Mouse (Mus musculus) monocyte, adult 2 months (primary cell): ENCODE data around the gene Gm45337.

Source experiments
- DNase-seq, 2 experiments: peaks; one replicate each; pipeline ENCODE4 v3.0.0; 2022; ENCODE audit warnings: low spot score in 2 of 2, low read depth in 1 of 2

The Gm45337 gene

DNA sequence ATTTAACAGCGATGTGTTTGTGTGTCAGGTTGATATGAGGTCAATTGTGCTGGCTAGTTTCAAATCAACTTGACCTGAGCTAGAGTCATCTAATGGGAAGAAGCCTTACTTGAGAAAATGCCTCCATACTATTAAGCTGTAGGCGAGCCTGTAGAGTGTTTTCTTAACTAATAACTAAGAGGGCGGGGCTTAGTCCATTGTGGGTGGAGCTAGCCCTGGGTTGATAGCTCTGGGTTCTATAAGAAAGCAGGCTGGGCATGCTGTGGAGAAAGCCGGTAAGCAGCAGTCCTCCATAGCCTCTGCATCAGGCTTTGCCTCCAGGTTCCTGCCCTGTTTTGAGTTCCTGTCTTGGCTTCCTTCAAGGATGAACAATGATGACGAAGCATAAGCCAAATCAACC is 39.7 kb downstream of the Gm45337 start:
- no peak for DNase-seq

- DNase-seq: peak in 1 of 2 experiments; percentile 33
Observed at GRCm38 (mm10) chr7:142097776-142098175, 46.6 kb downstream of the Gm45337 start.

DNA sequence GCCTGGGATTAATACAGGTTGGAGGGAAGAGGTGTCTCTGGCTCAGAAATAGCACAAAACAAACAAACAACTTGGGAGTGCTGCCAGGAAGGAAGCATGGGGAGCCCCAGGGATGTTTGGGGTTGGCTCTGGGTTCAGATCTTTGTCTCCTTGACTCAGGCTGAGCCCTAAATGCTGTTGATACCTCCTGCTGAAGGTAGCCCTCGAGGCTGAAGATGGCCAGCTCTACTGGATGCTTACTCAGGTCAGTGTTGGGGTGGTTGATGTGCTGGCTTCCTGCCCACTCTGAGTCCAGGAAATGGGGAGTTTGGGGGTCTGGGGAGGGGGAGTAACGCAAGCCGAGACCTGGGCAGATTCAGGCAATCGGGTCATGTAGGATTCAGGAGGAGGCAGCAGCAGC is 47.7 kb downstream of the Gm45337 start:
- DNase-seq: no peak

- peak; percentile 51 to 66 for DNase-seq
Observed at GRCm38 (mm10) chr7:142095183-142095931, 49.0 kb downstream of the Gm45337 start, which contains the start of gene Dusp8. Gene Dusp8, minus strand, starts transcription at chr7:142095843.

DNA sequence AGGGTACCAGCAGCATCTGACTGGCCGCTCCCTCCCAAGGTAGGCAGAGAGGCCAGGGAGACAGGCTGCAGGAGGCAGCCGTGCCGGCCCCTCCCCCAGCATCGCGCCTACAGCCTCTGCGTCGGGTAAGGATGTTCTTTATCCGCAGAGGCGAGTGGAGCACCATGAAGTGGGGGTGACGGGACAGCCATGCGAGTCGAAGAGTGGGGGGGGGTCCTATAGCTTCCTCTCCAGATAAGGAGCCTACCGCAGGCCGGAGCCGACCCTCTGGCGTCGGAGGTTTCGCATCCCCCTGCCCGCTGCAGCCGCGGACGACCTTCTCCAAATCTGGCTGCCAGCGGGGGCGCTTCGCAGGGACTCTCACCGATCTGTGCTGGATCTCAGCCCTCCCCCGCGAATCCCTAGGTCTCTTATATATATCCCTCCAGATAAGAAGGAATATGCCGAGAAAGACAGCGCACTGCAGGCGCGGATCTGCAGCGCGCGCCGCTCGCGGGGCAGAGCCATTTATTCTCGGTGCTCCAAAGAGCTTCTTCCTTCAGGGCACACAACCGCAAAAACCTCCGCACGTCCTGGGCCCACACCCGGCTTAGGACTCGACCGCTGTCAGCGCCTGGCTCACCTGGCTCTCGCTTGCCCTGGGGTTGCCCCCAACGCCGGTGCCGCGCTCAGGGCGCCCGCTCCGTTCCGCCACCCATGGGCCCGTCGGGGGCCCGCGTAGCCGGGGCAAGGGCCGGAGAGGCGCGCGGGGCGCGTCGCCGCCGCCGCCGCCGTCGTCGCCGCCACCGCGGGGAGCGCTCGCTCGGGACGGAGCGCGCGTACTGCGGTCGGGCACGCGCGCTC is 49.9 kb downstream of the Gm45337 start:
- no peak for DNase-seq

DNA sequence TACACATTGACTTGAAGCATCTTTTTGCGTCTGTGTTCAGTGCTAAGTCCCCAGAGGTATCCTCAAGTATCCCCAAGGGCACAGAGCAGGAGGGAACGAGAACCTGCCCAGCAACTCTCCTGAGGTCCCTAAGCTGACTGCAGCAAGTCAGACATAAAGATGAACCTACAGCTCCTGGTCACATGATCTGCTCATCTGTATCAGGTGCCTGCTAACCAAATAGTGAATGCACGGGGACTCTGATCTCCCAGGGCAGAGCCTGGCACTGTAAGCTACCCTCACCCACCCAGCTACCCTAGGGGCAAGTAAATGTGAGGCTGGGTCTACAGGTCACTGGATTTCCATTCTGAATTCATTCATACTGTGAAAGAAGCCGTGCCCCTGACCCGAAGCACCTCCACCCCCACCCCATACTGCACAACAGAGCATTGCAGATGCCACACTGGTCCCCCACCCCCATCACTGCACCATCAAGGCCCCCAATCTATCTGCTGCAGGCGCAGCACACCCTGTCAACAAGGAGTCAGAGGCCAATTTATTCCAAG is 50.6 kb downstream of the Gm45337 start:
- no peak for DNase-seq
